Mouse (Mus musculus) heart, postnatal 0 days (tissue): ENCODE data around the gene Snx27. TPM values are rescaled to one million over a fixed set of nuclear protein-coding genes. Genes with fewer than 3 reads are reported as not detected.
A peak's percentile ranks its signal among the peaks of the same experiment; 100 is the strongest.

Source experiments
- ATAC-seq: fragments of 200-750 bp; cut with Nextera tagmentation; 2 replicates; pipeline ENCODE4 v1.8.0; 2017; ENCODE audit warnings: low read depth, moderate number of reproducible peaks, moderate library complexity; ENCODE audit not compliant: insufficient read depth
- DNase-seq: peaks from one replicate; pipeline ENCODE4 v3.0.0-alpha.2; 2016; ENCODE audit warnings: low spot score
- H3K27ac ChIP-seq: fragments of 300-500 bp; sonication (generic); 2 replicates; pipeline ENCODE4 v1.5.1; 2014; ENCODE audit warnings: low read depth, mild to moderate bottlenecking
- H3K27me3 ChIP-seq: fragments of 300-500 bp; sonication (generic); 2 replicates; pipeline ENCODE4 v1.6.1; 2014; ENCODE audit warnings: low read length, mixed read lengths; ENCODE audit not compliant: control insufficient read depth, insufficient read depth
- H3K36me3 ChIP-seq: fragments of 300-500 bp; sonication (generic); replicated peaks from 2 replicates; pipeline ENCODE4 v1.6.1; 2014; ENCODE audit warnings: low read length, mixed read lengths; ENCODE audit not compliant: control insufficient read depth, insufficient read depth
- H3K4me1 ChIP-seq: fragments of 300-500 bp; sonication (generic); 2 replicates; pipeline ENCODE4 v1.6.1; 2014; ENCODE audit warnings: antibody characterized with exemption; ENCODE audit not compliant: control insufficient read depth, insufficient read depth
- H3K4me2 ChIP-seq: fragments of 300-500 bp; sonication (generic); 2 replicates; pipeline ENCODE4 v1.6.1; 2014; ENCODE audit warnings: low read depth, mild to moderate bottlenecking, low read length, moderate library complexity
- H3K4me3 ChIP-seq: fragments of 300-500 bp; sonication (generic); 2 replicates; pipeline ENCODE4 v1.5.1; 2014; ENCODE audit warnings: low read depth, low read length
- H3K9ac ChIP-seq: fragments of 300-500 bp; sonication (generic); replicated peaks from 2 replicates; pipeline ENCODE4 v1.6.1; 2014; ENCODE audit warnings: low read depth, low read length, mixed read lengths
- H3K9me3 ChIP-seq: fragments of 300-500 bp; sonication (generic); replicated peaks from 2 replicates; pipeline ENCODE4 v1.6.1; 2016; ENCODE audit warnings: low read length; ENCODE audit not compliant: control insufficient read depth
- CTCF ChIP-seq: IDR thresholded peaks from 2 replicates; pipeline ENCODE4 v1.5.1; 2016; ENCODE audit warnings: antibody characterized with exemption, control low read depth, low read depth
- EP300 ChIP-seq: IDR thresholded peaks from 2 replicates; pipeline ENCODE4 v1.6.1; 2016; ENCODE audit warnings: antibody characterized with exemption, low read depth
- WGBS: fragments of 180-500 bp; shearing (Covaris S2); extraction: QIAGEN DNeasy Blood & Tissue Kit; methylation state at CpG from one replicate; pipeline ENCODE4 v1.1.7; 2014; 5-methylcytosine and 5-hydroxymethylcytosine counted together
- polyA plus RNA-seq: library from polyadenylated mRNA; unstranded; fragments of >200 nt; fragmentation: Nextera tagmentation; extraction: Ambion mirVana; gene quantifications from 2 replicates; pipeline ENCODE4 v1.2.1, GENCODE M21; 2015
- total RNA-seq: library from RNA; depleted of rRNA; stranded (reverse); fragments of >200 nt; gene quantifications from 2 replicates; pipeline ENCODE4 v1.2.3, GENCODE M21; 2014; ENCODE audit warnings: low replicate concordance; rRNA removed

The Snx27 gene
- total RNA-seq (18.1 and 30.8 TPM in 2 replicates), polyA plus RNA-seq (17.0 and 17.2 TPM in 2 replicates)

GRCm38 (mm10) chr3:94582456-94582891 lies at the start of gene Snx27:
Gene Snx27 (minus strand): TSS chr3:94582716.
- peak; percentile 97 for DNase-seq
- WGBS: under 1% methylated on average over 42 of the region's 42 CpGs

GRCm38 (mm10) chr3:94629876-94630275 lies 47.4 kb upstream of the Snx27 start:
- no peak for TF ChIP-seq EP300
- no peak for TF ChIP-seq CTCF
- no peaks in the 10 kb centered on the region for H3K4me1 ChIP-seq

More at GRCm38 (mm10) chr3:94582456-94582891, at the start of gene Snx27:
- H3K9ac ChIP-seq: peak within 1 kb of the TSS; percentile 74
- peak; percentile 98 for ATAC-seq
- H3K4me3 ChIP-seq: peak within 1 kb of the TSS; percentile 72
- H3K4me1 ChIP-seq: peaks cover 11% of the 10 kb centered on the region
- no peaks in the 10 kb centered on the region for H3K27me3 ChIP-seq
- peak within 1 kb of the TSS; percentile 82 for H3K4me2 ChIP-seq
- H3K27ac ChIP-seq: peak within 1 kb of the TSS; percentile 80
- H3K9me3 ChIP-seq: no peaks in the 10 kb centered on the region
- no peaks in the 10 kb centered on the region for H3K36me3 ChIP-seq
- TF ChIP-seq CTCF (no peak), EP300 (no peak)

GRCm38 (mm10) chr3:94628712-94629111 lies 46.2 kb upstream of the Snx27 start:
- no peaks in the 10 kb centered on the region for H3K27me3 ChIP-seq
- DNase-seq (no peak), ATAC-seq (no peak)
- no peaks in the 10 kb centered on the region for H3K36me3 ChIP-seq
- H3K9me3 ChIP-seq: no peaks in the 10 kb centered on the region
- no peak overlapping the region for H3K4me3 ChIP-seq
- H3K9ac ChIP-seq: no peak overlapping the region
- no peaks in the 10 kb centered on the region for H3K4me1 ChIP-seq
- no peak overlapping the region for H3K27ac ChIP-seq
- no peak overlapping the region for H3K4me2 ChIP-seq
- WGBS: 84% methylated on average over 5 of the region's 5 CpGs
- no peak for TF ChIP-seq EP300
- no peak for TF ChIP-seq CTCF

More at GRCm38 (mm10) chr3:94629876-94630275, 47.4 kb upstream of the Snx27 start:
- Histone ChIP-seq H3K36me3 (no peaks in the 10 kb centered on the region), H3K9ac (no peak overlapping the region), H3K27me3 (no peaks in the 10 kb centered on the region), H3K27ac (no peak overlapping the region), H3K9me3 (no peaks in the 10 kb centered on the region), H3K4me3 (no peak overlapping the region), H3K4me2 (no peak overlapping the region)
- ATAC-seq: no peak
- DNase-seq: no peak
- 76% methylated on average over 3 of the region's 3 CpGs for WGBS

- Histone ChIP-seq H3K4me3 (no peak overlapping the region), H3K27ac (no peak overlapping the region), H3K9ac (no peak overlapping the region), H3K4me2 (no peak overlapping the region), H3K4me1 (peaks cover 6% of the 10 kb centered on the region), H3K36me3 (no peaks in the 10 kb centered on the region), H3K9me3 (no peaks in the 10 kb centered on the region), H3K27me3 (no peaks in the 10 kb centered on the region)
- ATAC-seq (no peak), DNase-seq (no peak)
- 81% methylated on average over 4 of the region's 4 CpGs for WGBS
- TF ChIP-seq CTCF (no peak), EP300 (no peak)
Measured at GRCm38 (mm10) chr3:94624281-94624680, 41.8 kb upstream of the Snx27 start.

GRCm38 (mm10) chr3:94622550-94622949 lies 40.0 kb upstream of the Snx27 start:
- Histone ChIP-seq H3K9me3 (no peaks in the 10 kb centered on the region), H3K4me1 (peaks cover 6% of the 10 kb centered on the region), H3K36me3 (no peaks in the 10 kb centered on the region), H3K4me3 (no peak overlapping the region), H3K9ac (no peak overlapping the region), H3K27me3 (no peaks in the 10 kb centered on the region), H3K4me2 (no peak overlapping the region), H3K27ac (no peak overlapping the region)
- TF ChIP-seq CTCF (no peak), EP300 (no peak)
- 84% methylated on average over 10 of the region's 10 CpGs for WGBS
- no peak for ATAC-seq
- no peak for DNase-seq
